Mouse (Mus musculus): Measurements from ENCODE around the gene Ptpn7. TPM values are rescaled to one million over a fixed set of nuclear protein-coding genes. Genes with fewer than 3 reads are reported as not detected.
"Not testable (repeated sequence)": the region's sequence is repeated elsewhere in the genome, so short reads cannot be mapped to it uniquely, and the experiment has no call there.

The Ptpn7 gene
- 1 to 10 TPM; 1.3 to 1.5 (median 1.3) TPM for total RNA-seq (2022)

GRCm38 (mm10) chr1:135132473-135132872 is at the start of gene Ptpn7:
Ptpn7 (plus strand) TSS chr1:135132700.
- no peak for DNase-seq (ENCODE audit: low spot score in 2 of 2)

DNA sequence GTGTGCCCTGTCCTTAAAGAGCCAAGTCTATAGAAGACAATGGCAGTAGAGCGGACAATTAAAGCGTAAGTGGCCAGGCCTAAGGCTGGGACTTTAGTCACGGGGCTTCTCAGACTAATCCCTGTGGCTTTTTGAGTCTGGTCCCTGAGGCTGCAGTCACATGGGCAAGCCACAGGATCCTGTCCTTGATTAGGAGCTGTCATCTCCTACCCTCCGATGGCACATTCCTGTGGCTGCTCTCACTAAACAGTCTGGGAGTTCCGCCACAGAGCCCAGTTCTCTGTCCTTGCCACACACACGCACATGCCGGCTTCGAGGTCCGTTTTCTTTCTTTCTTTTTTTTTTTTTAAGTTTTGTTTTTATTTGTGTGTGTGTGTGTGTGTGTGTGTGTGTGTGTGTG is 49.0 kb upstream of the Ptpn7 start:
- DNase-seq (ENCODE audit: low spot score in 2 of 2): no peak

GRCm38 (mm10) chr1:135085296-135085871 is 47.1 kb upstream of the Ptpn7 start:
- no peak for DNase-seq (ENCODE audit: low spot score in 2 of 2)

GRCm38 (mm10) chr1:135086015-135086414 is 46.5 kb upstream of the Ptpn7 start:
- no peak for DNase-seq (ENCODE audit: low spot score in 2 of 2)

GRCm38 (mm10) chr1:135087414-135087813 is 45.1 kb upstream of the Ptpn7 start:
- no peak for DNase-seq (ENCODE audit: low spot score in 2 of 2)

GRCm38 (mm10) chr1:135089626-135090025 is 42.9 kb upstream of the Ptpn7 start:
- DNase-seq (ENCODE audit: low spot score in 2 of 2): no peak

DNA sequence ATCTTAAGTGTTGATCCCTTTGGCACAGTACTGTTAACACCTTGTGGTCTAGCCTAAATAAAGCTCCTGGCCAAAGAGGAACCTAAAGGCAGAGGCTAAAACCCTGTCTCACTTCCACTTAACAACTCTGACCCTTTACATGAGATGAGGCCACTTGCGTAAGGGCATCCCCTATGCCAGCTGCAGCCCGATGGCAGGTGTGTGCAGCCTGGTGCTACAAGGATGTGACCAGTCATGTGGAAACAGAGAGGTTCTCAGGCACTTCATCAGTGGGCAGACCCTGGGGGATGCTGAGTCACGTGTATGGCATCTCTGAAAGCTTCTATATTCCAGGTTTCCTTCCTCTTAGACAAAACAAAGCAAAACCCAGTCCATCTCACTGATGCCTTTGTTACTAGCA is 41.6 kb upstream of the Ptpn7 start:
- no peak for DNase-seq (ENCODE audit: low spot score in 2 of 2)

- DNase-seq (ENCODE audit: low spot score in 2 of 2): no peak
Observed at GRCm38 (mm10) chr1:135094723-135095122, 37.8 kb upstream of the Ptpn7 start.

GRCm38 (mm10) chr1:135095189-135095588 is 37.3 kb upstream of the Ptpn7 start:
- DNase-seq (ENCODE audit: low spot score in 2 of 2): no peak

GRCm38 (mm10) chr1:135096312-135096711 is 36.2 kb upstream of the Ptpn7 start:
- DNase-seq (ENCODE audit: low spot score in 2 of 2): no peak

GRCm38 (mm10) chr1:135097441-135097840 is 35.1 kb upstream of the Ptpn7 start:
- no peak for DNase-seq (ENCODE audit: low spot score in 2 of 2)

DNA sequence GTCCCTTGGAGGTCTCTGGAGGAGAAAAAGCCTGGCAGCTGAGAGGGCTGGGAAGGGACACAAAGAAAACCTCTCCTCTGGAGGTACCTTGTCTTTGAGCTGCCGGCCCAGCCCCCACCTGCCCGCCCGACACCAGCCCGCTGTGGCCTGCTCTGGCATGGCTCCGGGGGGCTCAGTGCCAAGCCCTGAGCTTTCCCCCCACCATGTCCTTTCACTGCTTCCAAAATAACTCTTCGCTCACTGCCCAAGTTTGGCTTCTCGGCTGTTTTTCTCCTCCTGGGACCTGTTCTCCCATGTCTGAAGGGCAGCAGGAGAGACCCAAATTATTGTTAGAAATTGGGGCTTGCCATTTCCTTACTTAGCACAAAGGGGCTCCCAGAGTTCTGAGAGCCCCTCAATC is 34.1 kb upstream of the Ptpn7 start:
- no peak for DNase-seq (ENCODE audit: low spot score in 2 of 2)

GRCm38 (mm10) chr1:135100400-135100799 is 32.1 kb upstream of the Ptpn7 start:
- no peak for DNase-seq (ENCODE audit: low spot score in 2 of 2)

GRCm38 (mm10) chr1:135105124-135105523 is 27.4 kb upstream of the Ptpn7 start, which contains the start of gene Lgr6:
Lgr6 (minus strand) TSS chr1:135105276.
- DNase-seq (ENCODE audit: low spot score in 2 of 2): no peak

- DNase-seq (ENCODE audit: low spot score in 2 of 2): no peak
Observed at GRCm38 (mm10) chr1:135105951-135106350, 26.5 kb upstream of the Ptpn7 start.

DNA sequence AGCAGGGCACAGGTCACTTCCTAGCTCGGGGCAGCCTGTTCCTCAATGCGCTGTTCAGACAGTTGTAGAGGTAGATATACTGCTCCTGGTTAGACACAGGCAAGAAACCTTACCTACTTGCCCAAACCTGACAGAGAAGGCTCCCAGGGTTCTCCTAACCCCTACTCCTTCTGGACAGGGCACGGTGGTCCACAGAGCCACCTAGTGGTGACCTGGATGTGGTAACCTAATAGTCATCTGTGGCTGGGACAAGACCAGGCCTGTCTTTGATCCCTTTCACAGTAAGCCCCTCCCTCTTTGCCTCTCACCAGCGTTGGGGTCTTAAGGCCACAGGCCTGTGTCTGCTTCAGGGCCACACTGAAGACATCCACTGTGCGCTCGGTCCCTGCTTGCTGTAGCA is 23.9 kb upstream of the Ptpn7 start:
- DNase-seq (ENCODE audit: low spot score in 2 of 2): no peak

- DNase-seq (ENCODE audit: low spot score in 2 of 2): peak in 1 of 2 experiments; percentile 70
Observed at GRCm38 (mm10) chr1:135110075-135110474, 22.4 kb upstream of the Ptpn7 start.

DNA sequence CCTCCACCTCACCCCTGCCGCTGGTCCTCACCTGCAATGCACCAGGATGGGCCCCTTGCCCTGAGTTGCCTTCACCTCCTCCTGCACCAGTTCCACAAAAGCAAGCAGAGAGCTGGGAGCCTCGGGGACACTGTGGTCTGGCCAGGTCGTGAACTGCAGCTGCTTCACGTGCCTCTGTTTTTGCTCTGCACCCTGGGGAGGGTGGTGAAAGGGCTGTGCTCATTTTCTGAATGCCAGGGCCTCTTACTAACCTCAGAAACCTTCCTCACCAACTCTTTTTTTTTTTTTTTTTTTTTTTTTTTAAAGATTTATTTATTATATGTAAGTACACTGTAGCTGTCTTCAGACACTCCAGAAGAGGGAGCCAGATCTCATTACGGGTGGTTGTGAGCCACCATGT is 21.2 kb upstream of the Ptpn7 start:
- DNase-seq (ENCODE audit: low spot score in 2 of 2): not testable (repeated sequence)

DNA sequence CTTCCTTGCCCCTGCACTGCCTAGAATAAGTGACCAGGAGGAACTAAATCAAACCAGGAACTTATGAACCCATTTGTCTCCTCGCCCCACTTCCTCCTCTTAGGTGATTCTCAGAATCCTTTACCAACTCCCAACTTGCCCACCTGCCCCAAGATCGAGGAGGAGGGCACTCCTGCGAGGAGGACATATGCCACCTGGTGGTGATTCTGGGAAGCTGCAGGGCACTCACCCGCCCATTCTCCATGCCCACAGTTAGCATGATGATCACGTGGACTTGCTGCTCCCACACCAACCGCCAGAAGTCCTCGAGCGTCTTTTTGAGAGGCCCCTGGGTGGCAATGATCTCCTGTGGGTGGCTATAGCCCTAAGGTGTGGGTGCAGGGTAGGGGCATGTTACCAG is 19.8 kb upstream of the Ptpn7 start:
- no peak for DNase-seq (ENCODE audit: low spot score in 2 of 2)

DNA sequence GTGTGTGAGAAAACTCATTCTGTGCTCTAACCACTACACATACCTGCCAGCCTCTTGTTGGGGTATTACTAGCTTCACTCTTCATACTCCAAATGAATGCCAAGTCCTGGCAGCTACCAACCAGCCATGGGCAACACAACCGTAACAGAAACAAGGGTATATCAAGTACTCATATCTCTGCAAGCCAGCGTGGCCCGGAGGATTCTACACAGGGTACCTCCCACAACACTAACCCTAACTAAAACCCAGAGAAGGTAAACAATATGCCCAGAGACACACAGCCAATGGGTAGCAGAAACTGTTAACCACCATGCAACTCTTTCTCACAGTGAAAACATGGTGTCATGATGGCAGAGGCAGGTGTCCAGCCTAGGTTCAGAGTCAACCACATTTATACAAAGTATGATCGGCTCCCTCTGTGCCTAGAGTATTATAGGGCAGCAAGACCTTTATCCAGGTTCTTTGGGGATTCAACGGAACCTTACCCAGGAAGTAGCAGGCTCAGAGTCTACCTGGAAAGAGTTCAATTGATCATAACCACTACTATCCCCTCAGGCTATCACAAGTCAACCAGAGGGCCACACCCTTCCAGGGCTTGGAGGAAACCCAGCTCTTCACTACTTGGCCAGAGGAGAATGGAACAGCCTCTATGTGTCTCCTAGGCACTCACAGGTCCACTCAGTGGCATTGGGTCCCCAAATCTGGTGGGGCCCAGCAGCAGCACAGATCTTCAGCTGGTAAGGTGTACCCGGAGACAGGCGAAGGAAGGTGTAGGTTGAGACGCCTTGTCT is 7.7 kb upstream of the Ptpn7 start:
- no peak for DNase-seq (ENCODE audit: low spot score in 2 of 2)

GRCm38 (mm10) chr1:135125990-135126389 is 6.5 kb upstream of the Ptpn7 start:
- no peak for DNase-seq (ENCODE audit: low spot score in 2 of 2)

- peak in 1 of 2 experiments; percentile 53 for DNase-seq (ENCODE audit: low spot score in 2 of 2)
Observed at GRCm38 (mm10) chr1:135126443-135127027, 6.0 kb upstream of the Ptpn7 start.

DNA sequence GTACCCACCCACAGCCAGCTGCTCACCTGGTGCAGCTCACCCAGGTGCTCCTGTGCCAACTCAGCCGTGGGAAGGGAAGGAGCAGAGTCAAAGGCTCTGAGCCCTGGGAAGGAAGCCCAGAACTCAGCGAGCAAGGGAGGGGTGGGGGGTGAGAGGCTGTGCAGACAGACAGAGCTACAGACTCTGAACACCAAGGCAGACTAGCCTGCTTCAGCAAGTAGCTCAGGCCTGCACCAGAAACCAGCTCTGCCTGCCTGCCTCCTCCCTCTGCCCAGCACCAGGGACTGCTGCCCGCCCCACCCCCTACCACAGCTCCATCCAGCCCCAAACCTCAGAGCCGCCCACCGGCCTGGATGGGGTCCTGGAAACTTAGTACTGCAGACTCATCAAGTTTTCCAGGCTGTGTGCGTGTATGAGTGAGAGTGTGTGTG is 4.5 kb upstream of the Ptpn7 start:
- DNase-seq (ENCODE audit: low spot score in 2 of 2): no peak
